Mouse (Mus musculus): ENCODE results near the gene Fnip1.

Fnip1 gene

DNA sequence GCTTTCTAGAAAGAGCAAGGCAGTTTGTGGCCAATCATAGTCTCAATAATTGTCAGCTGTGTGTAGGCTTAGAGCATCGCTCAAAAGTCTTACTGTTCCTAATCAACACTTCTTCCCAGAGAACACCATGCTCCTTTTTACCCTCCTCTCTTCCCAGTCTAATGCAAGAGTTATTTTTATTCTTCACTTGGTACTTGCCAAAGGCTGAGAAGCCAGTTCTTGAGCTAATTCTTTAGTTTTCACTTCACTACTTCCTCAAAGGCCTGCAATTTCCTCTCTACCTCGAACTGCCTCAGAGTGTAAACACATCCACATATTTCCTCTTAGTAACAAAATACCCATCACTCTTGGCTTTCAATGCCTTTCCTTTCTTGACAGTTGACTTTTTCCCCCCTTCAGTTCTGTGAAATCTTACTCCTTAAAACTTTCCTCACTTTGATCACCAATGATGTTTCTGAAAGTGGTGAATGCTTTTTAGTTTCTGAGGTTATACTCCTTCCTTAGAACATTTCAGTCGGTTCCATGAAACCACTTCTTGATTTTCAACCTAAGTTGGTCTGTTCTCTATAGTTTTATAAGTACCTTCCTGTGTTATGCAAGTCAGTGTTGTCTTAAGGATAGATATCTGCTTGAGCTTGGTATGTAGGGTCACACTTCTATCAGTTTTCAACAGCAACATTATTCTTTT, 26.7 kb downstream of the Fnip1 start:
- peak; percentile 45 for DNase-seq

DNA sequence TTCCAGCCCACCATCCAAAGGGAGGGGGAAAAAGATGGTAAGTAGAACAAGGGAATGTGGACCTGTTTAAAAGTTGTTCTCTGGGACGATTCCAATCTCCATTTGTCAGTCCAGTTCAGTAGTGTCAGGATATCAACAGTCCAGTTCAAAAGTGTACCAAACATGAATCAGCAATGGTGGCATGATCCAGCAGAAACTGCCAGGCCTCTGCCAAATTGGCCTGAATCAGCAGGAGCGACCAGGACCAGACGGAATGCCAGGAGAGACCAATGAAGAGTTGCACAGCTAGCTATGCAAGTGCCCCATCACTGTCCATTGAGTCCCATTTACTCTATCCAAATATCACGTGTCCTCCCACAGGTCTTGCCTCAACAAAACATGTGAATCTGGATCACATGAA, 34.2 kb downstream of the Fnip1 start:
- no peak for DNase-seq

- DNase-seq, result peak; percentile 63
Observed at GRCm38 (mm10) chr11:54478414-54478813, 40.4 kb downstream of the Fnip1 start.

- no peak for DNase-seq
Observed at GRCm38 (mm10) chr11:54486041-54486440, 48.0 kb downstream of the Fnip1 start.

DNA sequence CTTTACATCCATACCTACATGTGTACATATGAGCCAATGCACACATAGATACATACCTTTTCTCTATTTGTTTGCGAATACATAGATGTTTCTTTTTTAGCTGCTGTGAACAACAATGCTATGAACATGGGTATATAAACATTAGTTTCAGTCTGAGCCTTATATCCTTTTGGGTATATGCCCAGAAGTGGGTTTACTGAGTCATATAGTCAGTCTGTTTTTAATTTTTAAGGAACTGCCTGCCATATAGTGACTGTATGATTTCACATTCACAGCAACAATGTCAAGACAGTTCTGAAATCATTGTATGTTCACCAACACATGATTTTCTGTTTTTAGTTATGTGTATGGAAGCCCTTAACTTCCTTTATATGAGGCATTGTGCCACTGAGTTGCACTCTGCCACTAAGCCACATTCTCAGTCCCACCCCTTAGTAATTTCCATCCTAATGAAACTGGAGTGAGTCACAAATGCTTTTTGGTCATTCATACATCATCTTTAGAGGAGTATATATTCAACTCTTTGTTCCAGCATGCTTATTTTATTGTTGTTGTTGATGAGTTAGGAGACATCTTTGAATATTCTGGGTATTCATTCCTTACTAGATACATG, 54.1 kb downstream of the Fnip1 start:
- DNase-seq, result no peak

DNA sequence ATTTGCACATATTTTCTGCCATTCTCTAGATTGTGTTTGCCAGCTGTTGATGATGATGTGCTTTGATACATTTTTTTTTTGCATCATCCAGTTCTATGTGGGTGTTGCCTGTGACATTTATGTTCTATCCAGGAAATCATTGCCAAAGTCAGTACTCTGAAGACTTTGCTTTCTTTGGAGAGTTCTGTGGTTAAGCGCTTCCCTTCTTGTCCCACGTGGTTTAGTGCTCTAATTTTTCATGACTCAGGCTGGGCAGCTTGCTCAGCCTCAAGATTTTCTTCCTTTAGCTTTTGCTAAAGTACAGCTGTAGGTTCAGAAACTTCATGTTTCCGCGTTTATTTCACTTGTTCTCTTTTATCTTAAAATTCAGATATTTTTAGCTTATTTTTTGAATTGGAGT, 54.6 kb downstream of the Fnip1 start:
- peak; percentile 17 for DNase-seq

DNA sequence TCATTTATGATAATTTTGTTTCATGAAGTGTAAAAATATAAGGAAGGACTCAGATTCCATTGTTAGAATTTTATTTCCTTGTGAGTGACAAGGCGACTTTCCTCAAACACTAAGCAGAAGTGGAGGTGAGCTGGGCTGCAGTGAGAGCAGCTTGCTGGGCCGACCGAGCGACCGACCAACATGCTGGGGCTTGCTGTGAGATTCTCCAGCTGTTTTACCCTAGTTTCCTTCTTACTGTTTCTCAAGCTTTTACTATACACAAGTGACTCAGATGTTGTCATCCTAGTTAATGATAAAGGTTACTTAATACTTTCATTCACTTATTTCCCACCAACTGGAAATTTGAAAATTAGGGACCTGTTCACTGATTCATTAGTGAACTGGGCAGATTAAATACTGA, 61.8 kb downstream of the Fnip1 start:
- DNase-seq, result no peak

- DNase-seq, result peak; percentile 22
Observed at GRCm38 (mm10) chr11:54502546-54503245, 64.7 kb downstream of the Fnip1 start.

DNA sequence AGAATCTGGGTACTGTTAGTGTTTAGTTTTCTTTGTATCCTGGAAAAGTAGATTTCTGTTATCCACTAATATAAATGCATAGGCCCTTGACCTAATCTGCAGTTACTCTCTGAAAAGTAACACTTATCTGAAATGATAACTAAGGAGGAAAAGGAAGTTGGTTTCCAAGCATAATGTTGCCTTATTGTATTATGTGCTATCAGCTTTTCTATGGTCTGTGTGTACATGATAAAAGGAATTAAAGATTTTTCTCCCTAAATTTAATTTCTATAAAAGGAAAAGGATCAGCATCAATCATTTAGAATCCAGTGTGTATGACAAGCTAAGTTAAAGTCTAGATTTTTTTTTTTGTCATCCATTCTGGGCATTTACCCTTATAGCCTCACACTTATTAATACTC, 75.6 kb downstream of the Fnip1 start:
- DNase-seq, result no peak

- no peak for DNase-seq
Observed at GRCm38 (mm10) chr11:54521927-54522528, 84.0 kb downstream of the Fnip1 start.

DNA sequence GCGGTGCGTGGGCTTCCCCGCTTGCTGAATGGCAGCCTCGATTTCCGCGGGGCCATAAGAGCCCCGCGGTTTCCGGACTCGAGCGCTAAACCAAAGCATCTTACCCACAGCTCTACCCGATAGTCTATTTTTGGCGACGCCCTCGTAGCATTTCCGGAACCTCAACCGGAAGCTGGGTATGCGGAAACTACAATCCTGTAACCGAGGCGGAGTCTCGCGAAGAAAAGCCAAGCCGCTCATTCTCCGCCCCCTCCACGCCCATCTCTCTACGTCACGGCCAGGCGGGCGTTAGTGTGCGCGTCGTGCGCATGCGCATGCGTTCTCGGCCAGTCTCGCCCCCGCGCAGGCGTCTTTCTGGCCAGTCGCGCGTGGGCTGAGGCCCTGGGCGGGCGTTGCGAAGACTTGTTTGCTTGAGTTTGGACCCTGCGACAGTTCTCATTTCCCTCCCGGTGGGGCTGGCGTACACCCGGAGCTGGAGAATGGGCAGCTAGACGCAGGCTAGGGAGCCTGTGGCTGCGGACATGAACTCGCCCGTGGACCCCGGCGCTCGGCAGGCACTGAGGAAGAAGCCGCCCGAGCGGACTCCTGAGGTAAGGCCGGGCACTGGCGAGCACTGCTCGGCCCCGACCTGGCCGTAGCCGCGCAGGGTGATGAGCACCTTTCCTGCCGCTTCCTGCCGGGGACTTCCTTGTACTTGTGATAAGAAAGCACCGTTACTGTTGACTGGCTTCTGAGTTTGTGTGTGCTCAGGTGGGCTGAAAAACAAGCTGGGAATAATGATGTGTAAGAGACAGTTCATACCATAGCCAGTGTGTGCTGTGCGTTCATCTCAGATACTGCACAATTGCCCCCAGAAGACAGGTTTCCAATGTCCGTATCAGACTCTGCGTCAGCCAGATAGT, 84.8 kb downstream of the Fnip1 start, which contains the start of gene Rapgef6:
TSS of gene Rapgef6 (plus strand) at position 319 of the 902 bp plus-strand sequence.
- DNase-seq, result peak; percentile 99

DNA sequence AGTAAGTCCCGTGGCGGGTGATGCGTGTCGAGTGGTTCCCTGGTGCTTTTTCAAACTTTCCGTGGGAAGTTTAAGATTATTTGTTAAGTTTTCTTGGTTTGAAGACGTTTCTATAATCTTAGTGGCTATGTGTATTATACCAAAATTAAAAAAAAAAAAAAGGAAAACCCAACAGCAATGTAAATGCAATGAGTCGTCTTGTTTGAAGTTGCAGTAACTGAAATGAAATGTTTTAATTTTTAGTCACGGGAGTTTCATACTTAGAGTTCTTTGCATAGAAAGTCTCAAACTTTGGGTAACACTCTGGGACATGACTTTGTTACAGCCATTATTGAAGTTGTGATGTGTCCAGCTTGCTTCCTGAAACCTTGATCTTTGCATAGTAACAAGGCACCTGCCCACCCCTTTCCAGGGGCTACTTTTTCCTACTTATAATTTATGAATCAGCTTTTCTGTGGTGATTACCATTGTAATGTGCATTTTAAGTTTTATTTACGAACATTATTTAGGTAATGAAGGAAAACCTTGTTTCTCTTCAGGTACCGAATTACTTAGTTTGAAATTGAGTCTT, 85.5 kb downstream of the Fnip1 start:
- DNase-seq, result no peak

GRCm38 (mm10) chr11:54528002-54528401, 90.0 kb downstream of the Fnip1 start:
- DNase-seq, result no peak

DNA sequence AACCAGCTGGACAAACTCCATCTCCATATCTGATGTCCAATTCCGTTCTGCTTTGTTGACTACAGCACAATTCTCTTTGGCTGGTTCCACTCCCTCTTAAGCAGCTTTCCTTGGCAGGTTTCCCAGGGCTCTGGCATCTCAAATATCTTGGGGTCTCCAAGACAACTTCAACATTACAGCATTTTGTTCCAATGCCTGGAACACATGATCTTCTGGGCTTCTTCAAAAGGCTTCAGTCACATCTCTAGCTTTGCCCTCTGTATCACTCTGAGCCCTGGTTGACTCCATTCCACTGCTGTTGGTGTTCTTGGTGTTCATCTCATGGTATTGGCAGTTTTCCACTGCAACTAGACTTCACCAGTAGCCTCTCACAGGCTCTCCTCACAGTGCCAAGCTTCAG, 92.4 kb downstream of the Fnip1 start:
- peak; percentile 81 for DNase-seq

- DNase-seq, result no peak
Observed at GRCm38 (mm10) chr11:54530916-54531315, 92.9 kb downstream of the Fnip1 start.

GRCm38 (mm10) chr11:54533834-54534233, 95.8 kb downstream of the Fnip1 start:
- DNase-seq, result peak; percentile 32

DNA sequence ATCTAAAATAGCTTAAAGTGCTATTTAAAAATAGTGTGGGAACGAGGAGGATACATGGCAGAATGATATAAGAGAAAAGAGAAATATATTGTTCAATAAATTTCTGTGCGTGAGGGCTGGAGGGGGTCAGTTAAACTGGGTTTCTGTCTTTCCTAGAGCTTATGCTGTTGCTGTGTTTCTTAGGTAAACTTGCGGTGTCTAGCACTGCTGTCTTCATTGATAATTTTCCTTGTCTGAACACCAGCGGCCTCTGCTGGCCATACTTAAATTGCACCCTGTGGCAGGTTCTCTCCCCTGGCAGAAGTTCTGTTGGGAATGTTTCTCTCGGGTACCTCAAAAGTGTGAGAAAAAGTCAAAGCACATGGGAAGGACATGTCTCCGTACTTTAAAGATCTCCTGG, 96.9 kb downstream of the Fnip1 start:
- peak; percentile 91 for DNase-seq

DNA sequence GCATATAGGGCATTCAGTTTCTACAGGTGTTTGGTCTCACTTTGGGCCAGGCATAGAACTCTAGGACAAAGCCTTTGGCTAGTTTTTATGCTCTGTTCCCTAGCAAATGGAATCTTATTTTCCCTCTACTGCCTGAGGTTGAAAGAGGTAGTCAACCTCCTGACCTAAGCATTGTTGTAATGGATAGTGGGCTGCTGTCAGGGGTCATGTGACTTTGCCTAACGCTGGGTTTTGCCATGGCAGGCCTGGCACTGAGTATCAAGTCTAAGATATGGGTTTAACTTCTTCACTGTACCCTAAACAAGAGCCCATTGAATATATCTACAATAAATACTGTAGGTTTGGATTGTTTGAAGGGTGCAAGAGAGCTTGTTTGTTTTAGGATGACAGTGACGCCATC, 101.0 kb downstream of the Fnip1 start:
- no peak for DNase-seq

DNA sequence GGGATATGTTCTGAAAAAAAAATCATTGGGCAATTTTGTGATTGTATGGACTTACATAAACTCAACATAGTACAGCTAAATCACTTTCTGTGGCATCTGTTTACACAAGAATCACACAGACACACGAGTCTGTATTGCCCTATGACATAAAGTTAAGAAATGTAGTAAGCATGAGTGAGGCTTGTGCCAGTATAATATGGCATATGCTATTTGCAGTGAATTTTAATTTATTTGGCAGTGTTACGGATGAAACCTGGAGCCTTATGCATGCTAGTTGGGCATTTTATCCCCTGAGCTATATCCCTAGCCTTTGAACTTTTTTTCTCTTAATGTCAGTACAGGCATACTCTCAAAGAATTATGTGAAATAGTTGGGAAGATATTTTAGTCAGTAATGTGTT, 101.5 kb downstream of the Fnip1 start:
- DNase-seq, result no peak

GRCm38 (mm10) chr11:54540328-54540727, 102.3 kb downstream of the Fnip1 start:
- no peak for DNase-seq

GRCm38 (mm10) chr11:54542414-54542813, 104.4 kb downstream of the Fnip1 start:
- DNase-seq, result no peak

DNA sequence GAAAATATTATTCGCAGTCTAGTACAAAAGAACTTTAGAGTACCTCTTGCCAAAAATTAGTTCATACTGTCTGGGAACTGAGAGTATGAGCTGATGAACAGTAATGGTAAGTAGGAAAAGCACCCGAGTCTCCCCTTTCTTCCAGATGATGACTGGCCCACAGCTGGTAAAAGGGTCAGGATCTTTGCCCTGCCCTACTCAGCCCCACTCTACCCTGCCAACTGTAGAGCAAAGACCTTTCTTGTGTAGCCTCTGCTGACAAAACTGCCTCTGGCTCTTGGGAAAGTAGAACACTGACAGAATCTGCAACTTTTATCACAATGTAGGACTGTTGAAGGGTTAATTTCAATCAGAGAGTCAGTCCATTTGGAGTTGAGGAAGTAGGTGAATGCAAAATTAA, 117.0 kb downstream of the Fnip1 start:
- DNase-seq, result no peak

All from lung, postnatal 36 days (tissue).